15 mouse cellular contexts compared by ENCODE assay signal in the genomic region with DNA sequence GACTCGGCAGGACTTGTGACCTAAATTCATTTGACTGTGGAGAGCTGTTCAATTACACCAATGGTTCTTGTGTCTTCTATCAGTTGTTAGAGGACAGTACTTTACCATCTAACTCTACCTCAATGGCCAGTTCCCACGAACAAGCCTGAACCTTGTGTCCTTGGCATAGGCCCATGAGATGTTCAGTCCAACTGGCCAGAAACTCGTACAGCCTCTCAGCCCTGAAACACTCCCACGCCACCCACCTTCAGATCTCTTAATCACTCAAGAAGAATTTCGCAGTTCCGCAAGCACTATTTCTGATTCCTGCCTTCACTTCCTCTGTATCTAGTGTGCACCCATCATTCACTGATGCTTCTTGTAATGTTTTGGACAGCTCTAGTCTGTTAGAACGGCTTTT. TPM values are rescaled to one million over a fixed set of nuclear protein-coding genes. Genes with fewer than 3 reads are reported as not detected.
DNase-seq lines count a peak whose midpoint lies in the region; ATAC-seq lines count a peak whose summit lies in the region.
"Had no signal": no experiment of that assay in that cellular context is flagged by ENCODE, and none has a peak within 500 bp of the region (broad histone marks: within the 10 kb centered on the region; RNA-seq: fewer than 3 reads in every experiment).

No protein-coding gene starts in this region.

- peak; percentile 22 for DNase-seq in adrenal gland, adult 2 months
- DNase-seq in adrenal gland, postnatal 4 days (ENCODE audit: low spot score in 2 of 2), result no peak
- peak; percentile 28 for DNase-seq in kidney, adult 9 months
- DNase-seq in urinary bladder, postnatal 14 days (ENCODE audit: low spot score), result peak; percentile 61
- DNase-seq in urinary bladder, postnatal 25 days (ENCODE audit: low spot score), result no peak
- no peak for DNase-seq in frontal cortex, postnatal 36 days (ENCODE audit: low spot score in 2 of 2)
- no peak for DNase-seq in layer of hippocampus, adult 18-20 months (ENCODE audit: low spot score in 2 of 2)
- DNase-seq: kidney, adult 11 months had no signal

- H3K4me3 ChIP-seq in kidney, embryonic 14.5 days (ENCODE audit: low read length), result no peak overlapping the region
- H3K4me3 ChIP-seq: embryonic facial prominence, embryonic 15.5 days; hindbrain, embryonic 10.5 days; left cerebral cortex, adult 2 months; midbrain, embryonic 12.5 days had no signal

- H3K36me3 ChIP-seq in kidney, embryonic 14.5 days (ENCODE audit: control insufficient read depth, insufficient read depth, low read length), result no peaks in the 10 kb centered on the region
- H3K36me3 ChIP-seq: embryonic facial prominence, embryonic 15.5 days; hindbrain, embryonic 10.5 days; midbrain, embryonic 12.5 days had no signal

- ATAC-seq in kidney, embryonic 14.5 days (ENCODE audit: low FRiP score, low TSS enrichment), result no peak
- ATAC-seq: activated CD4-positive, CD25-positive, alpha-beta regulatory T cell, adult 4 months had no signal

- H3K9me3 ChIP-seq in kidney, embryonic 14.5 days (ENCODE audit: control insufficient read depth, low read length), result no peaks in the 10 kb centered on the region
- H3K9me3 ChIP-seq: embryonic facial prominence, embryonic 15.5 days; hindbrain, embryonic 10.5 days; midbrain, embryonic 12.5 days had no signal

- 55% methylated on average over 7 of the region's 7 CpGs for WGBS in kidney, embryonic 14.5 days

- H3K27me3 ChIP-seq in kidney, embryonic 14.5 days (ENCODE audit: control insufficient read depth, insufficient read depth, low read length), result no peaks in the 10 kb centered on the region
- H3K27me3 ChIP-seq: embryonic facial prominence, embryonic 15.5 days; midbrain, embryonic 12.5 days had no signal

- H3K4me2 ChIP-seq in kidney, embryonic 14.5 days (replicated peaks; ENCODE audit: low read depth, low read length), result no peak overlapping the region
- H3K4me2 ChIP-seq: embryonic facial prominence, embryonic 15.5 days; midbrain, embryonic 12.5 days had no signal

- no peaks in the 10 kb centered on the region for H3K4me1 ChIP-seq in kidney, embryonic 14.5 days (ENCODE audit: control insufficient read depth, insufficient read depth, low read length)
- H3K4me1 ChIP-seq: embryonic facial prominence, embryonic 15.5 days; hindbrain, embryonic 10.5 days; midbrain, embryonic 12.5 days had no signal

- no peak overlapping the region for H3K9ac ChIP-seq in kidney, embryonic 14.5 days (ENCODE audit: low read depth, low read length)
- H3K9ac ChIP-seq: embryonic facial prominence, embryonic 15.5 days; liver, embryonic 14.5 days; midbrain, embryonic 12.5 days had no signal

- H3K27ac ChIP-seq in kidney, embryonic 14.5 days (ENCODE audit: low read depth, low read length), result no peak overlapping the region
- H3K27ac ChIP-seq: embryonic facial prominence, embryonic 15.5 days; hindbrain, embryonic 10.5 days; left cerebral cortex, adult 2 months; liver, embryonic 14.5 days; midbrain, embryonic 12.5 days had no signal

RNA-seq across cellular contexts. Expression of gene Slc19a2, which starts 12.8 kb away (rescaled TPM):
- total RNA-seq in adrenal gland, adult 2 months (2021), result 10 to 100 TPM; 22.1 to 27.8 TPM
- polyA plus RNA-seq in adrenal gland, adult 2 months (2012; rRNA removed), result 26.1 and 31.8 TPM in 2 replicates
- 10 to 100 TPM; 19.5 to 22.2 TPM for total RNA-seq in adrenal gland, postnatal 4 days (2021)
- 6.6 and 12.0 TPM in 2 replicates for polyA plus RNA-seq in kidney, embryonic 14.5 days (2014; fragmentation: Nextera tagmentation; extraction: Ambion mirVana)
- 10 to 100 TPM; 12.6 to 14.8 TPM for total RNA-seq in layer of hippocampus, adult 18-20 months (2021)

RNA-seq across cellular contexts. Expression of gene Ccdc181, which starts 39.3 kb away (rescaled TPM):
- 10 to 100 TPM in 1 of 2 experiments, 1 to 10 TPM in 1; 7.7 to 12.3 TPM for total RNA-seq in adrenal gland, adult 2 months (2021)
- polyA plus RNA-seq in adrenal gland, adult 2 months (2012; rRNA removed), result 1.6 and 1.7 TPM in 2 replicates
- 10 to 100 TPM; 11.0 to 14.1 TPM for total RNA-seq in adrenal gland, postnatal 4 days (2021)
- polyA plus RNA-seq in kidney, embryonic 14.5 days (2014; fragmentation: Nextera tagmentation; extraction: Ambion mirVana), result 10.2 and 11.3 TPM in 2 replicates
- 10 to 100 TPM; 22.5 to 22.7 TPM for total RNA-seq in layer of hippocampus, adult 18-20 months (2021)

Comparison
In these comparisons a context has a peak if more than half of its experiments do, and no peak if none do; other contexts are left out.
1. DNase-seq: peak in adrenal gland, adult 2 months (single experiment), kidney, adult 9 months (single experiment) and urinary bladder, postnatal 14 days (single experiment); none in adrenal gland, postnatal 4 days (0 of 2), urinary bladder, postnatal 25 days (single experiment), frontal cortex, postnatal 36 days (0 of 2) and layer of hippocampus, adult 18-20 months (0 of 2).